Mouse (Mus musculus) stomach, embryonic 15.5 days (tissue): ENCODE results near the gene Tomm20. TPM values are rescaled to one million over a fixed set of nuclear protein-coding genes. Genes with fewer than 3 reads are reported as not detected.
"Not testable (repeated sequence)": the region's sequence is repeated elsewhere in the genome, so short reads cannot be mapped to it uniquely, and the experiment has no call there.

Experiments used
- ATAC-seq: fragments of 200-750 bp; cut with Nextera tagmentation; 2 replicates; pipeline ENCODE4 v1.8.0; 2017; ENCODE audit warnings: low read depth, moderate number of reproducible peaks, moderate TSS enrichment; ENCODE audit not compliant: insufficient read depth, low FRiP score
- H3K27ac ChIP-seq: fragments of 300-500 bp; sonication (generic); 2 replicates; pipeline ENCODE4 v1.5.1; 2015; ENCODE audit warnings: mild to moderate bottlenecking, inconsistent platforms
- H3K27me3 ChIP-seq: fragments of 300-500 bp; sonication (generic); replicated peaks from 2 replicates; pipeline ENCODE4 v1.6.1; 2015; ENCODE audit warnings: inconsistent platforms
- H3K36me3 ChIP-seq: fragments of 300-500 bp; sonication (generic); 2 replicates; pipeline ENCODE4 v1.6.1; 2015; ENCODE audit warnings: inconsistent platforms
- H3K4me1 ChIP-seq: fragments of 300-500 bp; sonication (generic); 2 replicates; pipeline ENCODE4 v1.6.1; 2015; ENCODE audit warnings: inconsistent platforms
- H3K4me2 ChIP-seq: fragments of 300-500 bp; sonication (generic); 2 replicates; pipeline ENCODE4 v1.6.1; 2015; ENCODE audit warnings: mild to moderate bottlenecking, inconsistent platforms
- H3K4me3 ChIP-seq: fragments of 300-500 bp; sonication (generic); replicated peaks from 2 replicates; pipeline ENCODE4 v1.5.1; 2015; ENCODE audit warnings: inconsistent platforms
- H3K9ac ChIP-seq: fragments of 300-500 bp; sonication (generic); 2 replicates; pipeline ENCODE4 v1.6.1; 2015; ENCODE audit warnings: inconsistent platforms
- H3K9me3 ChIP-seq: fragments of 300-500 bp; sonication (generic); 2 replicates; pipeline ENCODE4 v1.6.1; 2016; ENCODE audit warnings: inconsistent platforms
- WGBS: fragments of 180-500 bp; shearing (Covaris S2); methylation state at CpG from one replicate; pipeline ENCODE4 v1.1.7; 2015; 5-methylcytosine and 5-hydroxymethylcytosine counted together
- polyA plus RNA-seq: library from polyadenylated mRNA; unstranded; fragments of >200 nt; fragmentation: Nextera tagmentation; extraction: Ambion mirVana; gene quantifications from 2 replicates; pipeline ENCODE4 v1.2.1, GENCODE M21; 2015

Tomm20 gene
- polyA plus RNA-seq, 1 experiment from 2014 or later: 226 TPM

- no peak for ATAC-seq
- Histone ChIP-seq H3K4me2 (no peak overlapping the region), H3K4me3 (no peak overlapping the region), H3K4me1 (peaks cover 16% of the 10 kb centered on the region), H3K27me3 (no peaks in the 10 kb centered on the region), H3K27ac (no peak overlapping the region), H3K9me3 (no peaks in the 10 kb centered on the region), H3K36me3 (no peaks in the 10 kb centered on the region), H3K9ac (no peak overlapping the region)
- WGBS: 40% methylated on average over 10 of the region's 10 CpGs
Observed at GRCm38 (mm10) chr8:126914609-126915375, 30.9 kb downstream of the Tomm20 start.

DNA sequence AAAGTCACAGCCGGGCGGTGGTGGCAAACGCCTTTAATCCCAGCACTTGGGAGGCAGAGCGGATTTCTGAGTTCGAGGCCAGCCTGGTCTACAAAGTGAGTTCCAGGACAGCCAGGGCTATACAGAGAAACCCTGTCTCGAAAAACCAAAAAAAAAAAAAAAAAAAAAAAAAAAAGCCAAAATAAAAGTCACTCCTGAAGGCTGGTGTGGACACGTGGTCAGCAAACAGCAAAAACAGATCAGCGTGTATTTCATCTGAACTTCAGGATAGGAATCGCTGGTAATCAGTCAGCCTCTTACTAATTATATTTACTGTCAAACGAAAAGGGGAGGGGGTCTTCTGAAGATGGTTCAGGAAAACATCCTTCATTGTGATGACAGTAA, 31.5 kb downstream of the Tomm20 start:
- not testable (repeated sequence) for H3K27ac ChIP-seq, H3K36me3 ChIP-seq, H3K9me3 ChIP-seq, H3K4me3 ChIP-seq, ATAC-seq, H3K9ac ChIP-seq, H3K27me3 ChIP-seq, H3K4me2 ChIP-seq
- 56% methylated on average over 10 of the region's 10 CpGs for whole genome bisulfite sequencing
- H3K4me1 ChIP-seq: peaks cover 17% of the 10 kb centered on the region

DNA sequence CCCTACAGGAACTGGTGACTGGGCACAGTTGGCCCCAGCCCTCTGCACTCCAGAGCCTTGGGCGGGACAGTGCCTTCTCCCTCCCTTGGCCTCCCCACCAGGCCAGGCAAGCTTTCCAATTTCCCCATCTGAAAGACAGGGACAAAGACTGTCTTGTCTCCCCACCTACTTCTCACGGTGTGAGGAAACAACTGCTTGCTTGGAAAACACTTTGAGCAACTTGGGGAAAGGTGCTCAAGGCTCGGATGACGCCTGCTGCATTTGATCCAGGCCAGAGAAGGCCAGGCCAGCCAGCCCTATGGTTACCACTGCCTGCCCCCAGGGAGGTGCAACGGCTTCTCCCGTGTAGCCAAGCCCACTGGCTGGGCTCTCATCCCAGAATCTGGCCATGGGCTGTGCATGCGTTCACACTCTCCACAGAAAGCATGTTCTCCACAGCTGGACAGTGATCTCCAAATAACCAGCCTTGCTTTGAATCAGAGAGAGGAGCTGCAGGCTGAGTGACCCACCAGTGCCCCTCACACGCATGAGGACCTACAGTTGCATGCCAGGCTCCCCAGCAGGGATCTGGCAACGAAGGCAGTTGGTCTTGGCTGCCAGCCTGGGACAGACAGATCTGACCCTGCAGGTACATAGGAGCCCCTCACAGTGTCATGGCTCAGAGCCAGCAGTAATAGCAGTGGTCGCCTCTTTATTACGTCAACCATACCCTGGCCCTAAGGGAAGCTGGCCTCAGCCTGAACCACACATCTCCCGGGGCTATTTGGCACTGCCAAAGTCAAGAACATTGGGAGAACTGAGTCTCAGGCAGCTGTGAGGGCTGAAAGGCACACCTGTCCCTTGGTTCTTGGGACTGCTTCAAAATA, 32.2 kb downstream of the Tomm20 start:
- Histone ChIP-seq H3K27me3 (no peaks in the 10 kb centered on the region), H3K27ac (peak overlapping the region; percentile 55)
- ATAC-seq: no peak

GRCm38 (mm10) chr8:126909371-126909802, 36.3 kb downstream of the Tomm20 start:
- Histone ChIP-seq H3K4me1 (peaks cover 13% of the 10 kb centered on the region), H3K4me3 (no peak overlapping the region), H3K9me3 (no peaks in the 10 kb centered on the region), H3K27ac (no peak overlapping the region), H3K4me2 (no peak overlapping the region), H3K27me3 (no peaks in the 10 kb centered on the region), H3K36me3 (no peaks in the 10 kb centered on the region), H3K9ac (no peak overlapping the region)
- peak; percentile 37; the same call in 1 of the 2 replicates for ATAC-seq
- WGBS: 51% methylated on average over 10 of the region's 10 CpGs

More for the DNA sequence above, 32.2 kb downstream of the Tomm20 start:
- 45% methylated on average over 12 of the region's 12 CpGs for WGBS
- Histone ChIP-seq H3K36me3 (no peaks in the 10 kb centered on the region), H3K9ac (no peak overlapping the region), H3K4me1 (peaks cover 16% of the 10 kb centered on the region), H3K4me2 (no peak overlapping the region), H3K9me3 (no peaks in the 10 kb centered on the region), H3K4me3 (no peak overlapping the region)

DNA sequence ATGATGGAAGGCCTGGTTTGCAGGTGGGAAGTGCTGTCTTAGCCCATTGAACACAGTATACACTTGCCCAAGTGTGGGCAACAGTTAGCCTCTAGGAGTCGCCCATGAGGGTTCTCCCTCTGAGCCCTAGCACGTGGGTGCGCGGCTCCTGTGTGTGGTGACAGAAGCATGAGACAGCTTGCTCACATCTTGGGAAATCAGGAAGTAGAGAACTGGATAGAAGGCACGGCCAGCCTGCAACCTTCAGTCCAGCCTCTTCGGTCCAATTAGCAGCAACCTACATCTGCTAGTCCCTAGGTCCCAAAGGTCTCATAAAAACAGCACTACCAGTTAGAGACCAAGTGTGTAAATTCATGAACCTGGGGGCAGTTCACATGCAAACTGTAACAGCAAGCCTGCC, 36.8 kb downstream of the Tomm20 start:
- peaks cover 14% of the 10 kb centered on the region for H3K4me1 ChIP-seq
- 64% methylated on average over 6 of the region's 6 CpGs for WGBS
- H3K36me3 ChIP-seq: no peaks in the 10 kb centered on the region
- no peak overlapping the region for H3K27ac ChIP-seq
- no peak overlapping the region for H3K9ac ChIP-seq
- H3K4me2 ChIP-seq: no peak overlapping the region
- H3K27me3 ChIP-seq: no peaks in the 10 kb centered on the region
- ATAC-seq: no peak
- H3K9me3 ChIP-seq: no peaks in the 10 kb centered on the region
- H3K4me3 ChIP-seq: no peak overlapping the region

DNA sequence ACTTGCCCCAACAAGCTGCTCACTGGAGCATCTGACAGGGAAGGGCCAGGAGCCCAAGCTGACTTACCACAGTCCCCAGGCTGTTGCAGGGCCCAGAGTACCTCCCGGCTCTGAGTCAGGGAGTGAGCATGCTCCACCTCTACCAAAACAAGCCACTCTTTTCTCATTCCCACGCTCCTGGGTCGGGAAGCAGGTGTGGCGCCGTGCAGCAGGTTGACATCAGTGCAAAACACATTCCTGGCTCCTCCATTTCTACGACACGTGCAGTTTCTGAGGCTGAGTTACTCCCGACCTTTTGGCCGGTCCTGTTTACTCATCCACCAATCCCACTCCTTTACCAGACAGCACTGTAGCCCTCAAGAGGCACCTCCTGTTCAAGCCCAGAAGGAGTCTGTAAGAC, 37.7 kb downstream of the Tomm20 start:
- Histone ChIP-seq H3K9ac (no peak overlapping the region), H3K9me3 (no peaks in the 10 kb centered on the region), H3K27me3 (no peaks in the 10 kb centered on the region), H3K4me2 (no peak overlapping the region), H3K4me1 (peaks cover 8% of the 10 kb centered on the region; the same call in 1 of the 2 replicates), H3K36me3 (no peaks in the 10 kb centered on the region), H3K4me3 (no peak overlapping the region), H3K27ac (no peak overlapping the region)
- no peak for ATAC-seq
- 55% methylated on average over 9 of the region's 9 CpGs for WGBS

GRCm38 (mm10) chr8:126907374-126907773, 38.3 kb downstream of the Tomm20 start:
- Histone ChIP-seq H3K27ac (no peak overlapping the region), H3K36me3 (no peaks in the 10 kb centered on the region)
- 77% methylated on average over 3 of the region's 3 CpGs for WGBS

GRCm38 (mm10) chr8:126905387-126905786, 40.3 kb downstream of the Tomm20 start:
- no peaks in the 10 kb centered on the region for H3K27me3 ChIP-seq
- H3K4me2 ChIP-seq: no peak overlapping the region
- H3K4me3 ChIP-seq: no peak overlapping the region
- H3K27ac ChIP-seq: no peak overlapping the region
- H3K4me1 ChIP-seq: peaks cover 8% of the 10 kb centered on the region; the same call in 1 of the 2 replicates
- no peaks in the 10 kb centered on the region for H3K36me3 ChIP-seq
- H3K9me3 ChIP-seq: no peaks in the 10 kb centered on the region
- 90% methylated on average over 3 of the region's 3 CpGs for WGBS
- ATAC-seq: no peak
- H3K9ac ChIP-seq: no peak overlapping the region

More at GRCm38 (mm10) chr8:126907374-126907773, 38.3 kb downstream of the Tomm20 start:
- Histone ChIP-seq H3K4me2 (no peak overlapping the region), H3K27me3 (no peaks in the 10 kb centered on the region), H3K4me1 (peaks cover 8% of the 10 kb centered on the region; the same call in 1 of the 2 replicates), H3K4me3 (no peak overlapping the region), H3K9me3 (no peaks in the 10 kb centered on the region), H3K9ac (no peak overlapping the region)
- no peak for ATAC-seq

DNA sequence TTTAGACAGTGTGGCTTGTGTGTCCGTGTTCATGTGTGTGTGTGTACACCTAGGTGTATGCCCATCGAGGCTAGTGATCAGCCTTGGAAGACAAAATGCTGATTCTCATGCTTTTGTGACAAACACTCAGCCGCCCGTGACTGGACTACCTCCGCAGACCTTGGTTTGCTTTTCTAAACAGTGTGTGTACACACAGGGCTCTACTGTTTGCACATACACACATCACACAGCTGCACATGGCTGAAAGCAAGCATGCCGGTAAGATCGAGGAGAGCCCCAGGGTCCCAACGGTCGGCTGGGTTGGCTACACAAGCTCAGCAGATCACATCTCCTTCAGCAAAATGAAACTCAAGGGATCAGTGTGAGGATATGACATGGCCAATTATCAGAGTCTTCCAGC, 41.7 kb downstream of the Tomm20 start:
- peak overlapping the region; percentile 28; the same call in 1 of the 2 replicates for H3K27ac ChIP-seq
- 72% methylated on average over 9 of the region's 9 CpGs for WGBS
- no peak overlapping the region for H3K4me3 ChIP-seq
- no peaks in the 10 kb centered on the region for H3K27me3 ChIP-seq
- no peak overlapping the region for H3K4me2 ChIP-seq
- H3K9me3 ChIP-seq: no peaks in the 10 kb centered on the region
- no peak overlapping the region for H3K9ac ChIP-seq
- ATAC-seq: no peak
- peaks cover 4% of the 10 kb centered on the region; the same call in 1 of the 2 replicates for H3K4me1 ChIP-seq
- no peaks in the 10 kb centered on the region for H3K36me3 ChIP-seq

DNA sequence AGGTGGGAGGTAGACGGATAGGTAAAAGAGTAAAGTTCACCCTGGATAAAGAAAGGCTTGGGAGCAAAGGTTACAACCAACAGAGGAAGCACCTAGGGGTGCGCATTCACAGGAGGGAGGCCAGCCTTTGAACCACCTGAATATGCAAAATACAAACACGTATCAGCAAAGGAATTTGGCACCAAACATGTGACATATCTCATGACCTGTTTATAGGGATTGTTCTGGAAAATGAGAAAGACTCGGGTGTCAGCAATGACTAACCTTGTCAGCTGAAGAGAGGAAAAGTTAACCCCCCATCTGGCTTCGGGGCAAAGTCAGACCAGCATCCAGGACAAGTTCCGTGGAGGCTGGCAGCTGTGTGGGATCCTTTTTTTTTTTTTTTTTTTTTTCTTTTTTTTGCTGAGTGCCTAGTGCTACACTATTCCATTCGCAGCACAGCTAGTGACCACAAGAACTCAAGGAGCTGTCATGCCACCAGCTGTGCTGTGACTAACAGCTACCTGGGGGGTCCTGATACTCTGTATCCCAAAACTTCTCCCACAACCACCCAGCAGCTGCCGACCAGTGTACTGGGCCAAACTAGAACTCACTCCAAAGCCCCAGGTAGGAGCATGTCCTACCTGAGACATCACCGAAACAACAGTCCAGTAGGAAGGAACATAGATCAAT, 42.3 kb downstream of the Tomm20 start:
- Histone ChIP-seq H3K4me2 (no peak overlapping the region), H3K36me3 (no peaks in the 10 kb centered on the region), H3K9me3 (no peaks in the 10 kb centered on the region), H3K27ac (peak overlapping the region; percentile 28), H3K27me3 (no peaks in the 10 kb centered on the region), H3K4me3 (no peak overlapping the region), H3K9ac (no peak overlapping the region), H3K4me1 (peaks cover 4% of the 10 kb centered on the region; the same call in 1 of the 2 replicates)
- ATAC-seq: 0 out of 2 replicates have a peak, but pooled peaks have one; percentile 5
- WGBS: 49% methylated on average over 9 of the region's 9 CpGs

- peaks cover 4% of the 10 kb centered on the region; the same call in 1 of the 2 replicates for H3K4me1 ChIP-seq
- H3K27ac ChIP-seq: no peak overlapping the region
- H3K36me3 ChIP-seq: no peaks in the 10 kb centered on the region
- 52% methylated on average over 1 of the region's 1 CpGs for WGBS
- no peak overlapping the region for H3K4me2 ChIP-seq
- no peaks in the 10 kb centered on the region for H3K27me3 ChIP-seq
- H3K4me3 ChIP-seq: no peak overlapping the region
- no peak overlapping the region for H3K9ac ChIP-seq
- peak; percentile 33; the same call in 1 of the 2 replicates for ATAC-seq
- no peaks in the 10 kb centered on the region for H3K9me3 ChIP-seq
Observed at GRCm38 (mm10) chr8:126901612-126902011, 44.0 kb downstream of the Tomm20 start.
